Mouse (Mus musculus): ENCODE data around the gene Akap10. TPM values are rescaled to one million over a fixed set of nuclear protein-coding genes. Genes with fewer than 3 reads are reported as not detected.

Gene Akap10
- polyA plus RNA-seq, 1 experiment from 2014 or later = 7.6 TPM

- Histone ChIP-seq H3K9ac (replicated peaks; ENCODE audit: low read depth) (no peak within 1 kb of the TSS), H3K27me3 (replicated peaks; ENCODE audit: insufficient read depth, low read length) (peaks cover 12% of the 10 kb centered on the region; the same call in 1 of the 2 replicates), H3K4me3 (ENCODE audit: low read depth, low read length) (peak within 1 kb of the TSS; percentile 47), H3K27ac (ENCODE audit: low read length) (no peak within 1 kb of the TSS), H3K4me2 (replicated peaks; ENCODE audit: low read depth, low read length) (peak within 1 kb of the TSS; percentile 85), H3K9me3 (ENCODE audit: low read length) (no peaks in the 10 kb centered on the region), H3K36me3 (ENCODE audit: insufficient read depth, low read length) (no peaks in the 10 kb centered on the region), H3K4me1 (ENCODE audit: insufficient read depth, low read depth, low read length) (0 out of 2 replicates have a peak, but pooled peaks cover 3% of the 10 kb centered on the region)
- peak; percentile 83 for DNase-seq (ENCODE audit: low spot score)
- WGBS = under 1% methylated on average over 49 of the region's 58 CpGs
- TF ChIP-seq EP300 (IDR thresholded peaks at IDR 0.05) (no peak), CTCF (IDR thresholded peaks at IDR 0.05) (peak; percentile 94)
- peak; percentile 96 for ATAC-seq
Measured at GRCm38 (mm10) chr11:61956572-61957295, 26.7 kb upstream of the Akap10 start, which contains the start of gene Specc1. Specc1 (plus strand) TSS chr11:61956763.

- H3K9ac ChIP-seq (replicated peaks; ENCODE audit: low read depth) = no peak overlapping the region
- H3K4me2 ChIP-seq (replicated peaks; ENCODE audit: low read depth, low read length) = no peak overlapping the region
- DNase-seq (ENCODE audit: low spot score) (no peak), ATAC-seq (no peak)
- H3K27ac ChIP-seq (ENCODE audit: low read length) = no peak overlapping the region
- H3K4me3 ChIP-seq (ENCODE audit: low read depth, low read length) = no peak overlapping the region
- H3K4me1 ChIP-seq (ENCODE audit: insufficient read depth, low read depth, low read length) = 0 out of 2 replicates have a peak, but pooled peaks cover 3% of the 10 kb centered on the region
- 77% methylated on average over 6 of the region's 6 CpGs for WGBS
- no peaks in the 10 kb centered on the region for H3K9me3 ChIP-seq (ENCODE audit: low read length)
- H3K27me3 ChIP-seq (replicated peaks; ENCODE audit: insufficient read depth, low read length) = peaks cover 12% of the 10 kb centered on the region; the same call in 1 of the 2 replicates
- TF ChIP-seq EP300 (IDR thresholded peaks at IDR 0.05) (no peak), CTCF (IDR thresholded peaks at IDR 0.05) (no peak)
- no peaks in the 10 kb centered on the region for H3K36me3 ChIP-seq (ENCODE audit: insufficient read depth, low read length)
Measured at GRCm38 (mm10) chr11:61955951-61956350, 25.9 kb upstream of the Akap10 start.

- DNase-seq (ENCODE audit: low spot score) (no peak), ATAC-seq (no peak)
- Histone ChIP-seq H3K9ac (replicated peaks; ENCODE audit: low read depth) (no peak overlapping the region), H3K9me3 (ENCODE audit: low read length) (no peaks in the 10 kb centered on the region), H3K36me3 (ENCODE audit: insufficient read depth, low read length) (no peaks in the 10 kb centered on the region), H3K4me3 (ENCODE audit: low read depth, low read length) (no peak overlapping the region), H3K4me2 (replicated peaks; ENCODE audit: low read depth, low read length) (no peak overlapping the region), H3K27ac (ENCODE audit: low read length) (no peak overlapping the region), H3K4me1 (ENCODE audit: insufficient read depth, low read depth, low read length) (0 out of 2 replicates have a peak, but pooled peaks cover 3% of the 10 kb centered on the region), H3K27me3 (replicated peaks; ENCODE audit: insufficient read depth, low read length) (peaks cover 12% of the 10 kb centered on the region; the same call in 1 of the 2 replicates)
- 67% methylated on average over 6 of the region's 6 CpGs for WGBS
- TF ChIP-seq EP300 (IDR thresholded peaks at IDR 0.05) = no peak
- TF ChIP-seq CTCF (IDR thresholded peaks at IDR 0.05) = no peak
Measured at GRCm38 (mm10) chr11:61955136-61955535, 25.1 kb upstream of the Akap10 start.

GRCm38 (mm10) chr11:61950632-61951031, 20.6 kb upstream of the Akap10 start:
- Histone ChIP-seq H3K4me1 (ENCODE audit: insufficient read depth, low read depth, low read length) (no peaks in the 10 kb centered on the region), H3K9ac (replicated peaks; ENCODE audit: low read depth) (no peak overlapping the region), H3K27ac (ENCODE audit: low read length) (no peak overlapping the region), H3K36me3 (ENCODE audit: insufficient read depth, low read length) (no peaks in the 10 kb centered on the region), H3K4me3 (ENCODE audit: low read depth, low read length) (no peak overlapping the region), H3K9me3 (ENCODE audit: low read length) (no peaks in the 10 kb centered on the region), H3K4me2 (replicated peaks; ENCODE audit: low read depth, low read length) (no peak overlapping the region), H3K27me3 (replicated peaks; ENCODE audit: insufficient read depth, low read length) (no peaks in the 10 kb centered on the region)
- WGBS = 16% methylated on average over 10 of the region's 10 CpGs
- no peak; the same call in 1 of the 2 replicates for ATAC-seq
- peak; percentile 74 for DNase-seq (ENCODE audit: low spot score)
- TF ChIP-seq CTCF (IDR thresholded peaks at IDR 0.05) = peak; percentile 91
- TF ChIP-seq EP300 (IDR thresholded peaks at IDR 0.05) = no peak

GRCm38 (mm10) chr11:61949315-61949714, 19.3 kb upstream of the Akap10 start:
- DNase-seq (ENCODE audit: low spot score) (peak; percentile 58), ATAC-seq (no peak)
- Histone ChIP-seq H3K27me3 (replicated peaks; ENCODE audit: insufficient read depth, low read length) (no peaks in the 10 kb centered on the region), H3K27ac (ENCODE audit: low read length) (no peak overlapping the region), H3K4me3 (ENCODE audit: low read depth, low read length) (no peak overlapping the region), H3K9ac (replicated peaks; ENCODE audit: low read depth) (no peak overlapping the region), H3K36me3 (ENCODE audit: insufficient read depth, low read length) (no peaks in the 10 kb centered on the region), H3K4me2 (replicated peaks; ENCODE audit: low read depth, low read length) (no peak overlapping the region), H3K4me1 (ENCODE audit: insufficient read depth, low read depth, low read length) (no peaks in the 10 kb centered on the region), H3K9me3 (ENCODE audit: low read length) (no peaks in the 10 kb centered on the region)
- no peak for TF ChIP-seq EP300 (IDR thresholded peaks at IDR 0.05)
- TF ChIP-seq CTCF (IDR thresholded peaks at IDR 0.05) = peak; percentile 69
- WGBS = 1% methylated on average over 3 of the region's 3 CpGs

- TF ChIP-seq CTCF (IDR thresholded peaks at IDR 0.05) (no peak), EP300 (IDR thresholded peaks at IDR 0.05) (no peak)
- no peak overlapping the region for H3K4me3 ChIP-seq (ENCODE audit: low read depth, low read length)
- no peaks in the 10 kb centered on the region for H3K4me1 ChIP-seq (ENCODE audit: insufficient read depth, low read depth, low read length)
- H3K27ac ChIP-seq (ENCODE audit: low read length) = no peak overlapping the region
- no peak for ATAC-seq
- H3K36me3 ChIP-seq (ENCODE audit: insufficient read depth, low read length) = no peaks in the 10 kb centered on the region
- H3K4me2 ChIP-seq (replicated peaks; ENCODE audit: low read depth, low read length) = no peak overlapping the region
- no peak overlapping the region for H3K9ac ChIP-seq (replicated peaks; ENCODE audit: low read depth)
- H3K9me3 ChIP-seq (ENCODE audit: low read length) = no peaks in the 10 kb centered on the region
- 85% methylated on average over 4 of the region's 4 CpGs for WGBS
- no peaks in the 10 kb centered on the region for H3K27me3 ChIP-seq (replicated peaks; ENCODE audit: insufficient read depth, low read length)
- DNase-seq (ENCODE audit: low spot score) = no peak
Measured at GRCm38 (mm10) chr11:61946608-61947007, 16.6 kb upstream of the Akap10 start.
